Mouse (Mus musculus) gastrocnemius, postnatal 36 days (tissue): ENCODE data around the gene Magi1. TPM values are rescaled to one million over a fixed set of nuclear protein-coding genes. Genes with fewer than 3 reads are reported as not detected.

Experiments used
- DNase-seq, 2 experiments: peaks; one replicate each; pipeline ENCODE4 v3.0.0; 2022
- intact Hi-C: fragments of 180-260 bp; cut with DNase I; formaldehyde crosslinking; loops from one replicate; pipeline ENCODE4 v1.15.1; 2025
- long read RNA-seq, 2 experiments: library from polyadenylated mRNA; stranded (forward); transcript quantifications; one replicate each; pipeline ENCODE4 v2.0.0; 2021
- total RNA-seq, 2 experiments: library from RNA; stranded (reverse); gene quantifications; 2 replicates each; pipeline ENCODE4 v1.2.3; 2021

Gene Magi1
- total RNA-seq, result 1 to 10 TPM; 3.2 to 3.9 TPM
- long read RNA-seq, experiment 1, partial matches to known transcripts, result 1 of 1 reads
- long read RNA-seq, experiment 1, other reads (novel, unspliced or antisense), result 0 of 1 reads
- long read RNA-seq, experiment 2, result 0 reads

GRCm38 (mm10) chr6:94283318-94284061 is at the start of gene Magi1:
Gene Magi1 (minus strand): TSS chr6:94283917.
- intact Hi-C loops, result no loop called here

GRCm38 (mm10) chr6:94327143-94327542 is 43.4 kb upstream of the Magi1 start:
- DNase-seq, result no peak
- intact Hi-C loops, result no loop called here

More at GRCm38 (mm10) chr6:94283318-94284061, at the start of gene Magi1:
- DNase-seq, result peak; percentile 83 to 88

- no peak for DNase-seq
- intact Hi-C loops, result no loop called here
These were observed 33.2 kb upstream of the Magi1 start for GRCm38 (mm10) chr6:94316886-94317285.

GRCm38 (mm10) chr6:94312285-94312684 is 28.6 kb upstream of the Magi1 start:
- intact Hi-C loops, result no loop called here
- no peak for DNase-seq

- intact Hi-C loops, result no loop called here
- no peak for DNase-seq
These were observed 24.8 kb upstream of the Magi1 start for GRCm38 (mm10) chr6:94308498-94308897.

- DNase-seq, result no peak
- intact Hi-C loops, result no loop called here
These were observed 19.8 kb upstream of the Magi1 start for GRCm38 (mm10) chr6:94303512-94303911.

GRCm38 (mm10) chr6:94301804-94302203 is 18.1 kb upstream of the Magi1 start:
- intact Hi-C loops, result no loop called here
- DNase-seq, result no peak

- no peak for DNase-seq
- intact Hi-C loops, result no loop called here
These were observed 16.8 kb upstream of the Magi1 start for GRCm38 (mm10) chr6:94300562-94300961.

GRCm38 (mm10) chr6:94287387-94287786 is 3.7 kb upstream of the Magi1 start:
- intact Hi-C loops, result no loop called here
- no peak for DNase-seq

- intact Hi-C loops, result no loop called here
These were observed 2.8 kb upstream of the Magi1 start for GRCm38 (mm10) chr6:94286555-94286954.

GRCm38 (mm10) chr6:94284089-94284825 is 540 bp upstream of the Magi1 start:
- peak; percentile 11 to 20 for DNase-seq
- intact Hi-C loops, result no loop called here

More at GRCm38 (mm10) chr6:94286555-94286954, 2.8 kb upstream of the Magi1 start:
- DNase-seq, result no peak

GRCm38 (mm10) chr6:94282301-94283241 is 1.1 kb downstream of the Magi1 start:
- DNase-seq, result no peak
- intact Hi-C loops, result no loop called here

GRCm38 (mm10) chr6:94281606-94282280 is 2.0 kb downstream of the Magi1 start:
- intact Hi-C loops, result no loop called here

GRCm38 (mm10) chr6:94273941-94274340 is 9.8 kb downstream of the Magi1 start:
- intact Hi-C loops, result no loop called here
- no peak for DNase-seq

More at GRCm38 (mm10) chr6:94281606-94282280, 2.0 kb downstream of the Magi1 start:
- no peak for DNase-seq

GRCm38 (mm10) chr6:94270001-94270400 is 13.7 kb downstream of the Magi1 start:
- intact Hi-C loops, result no loop called here

GRCm38 (mm10) chr6:94269174-94269573 is 14.5 kb downstream of the Magi1 start:
- no peak for DNase-seq
- intact Hi-C loops, result no loop called here

More at GRCm38 (mm10) chr6:94270001-94270400, 13.7 kb downstream of the Magi1 start:
- no peak for DNase-seq

GRCm38 (mm10) chr6:94265244-94265935 is 18.3 kb downstream of the Magi1 start:
- intact Hi-C loops, result no loop called here
- no peak for DNase-seq

GRCm38 (mm10) chr6:94264183-94264941 is 19.4 kb downstream of the Magi1 start:
- intact Hi-C loops, result no loop called here

More at GRCm38 (mm10) chr6:94264183-94264941, 19.4 kb downstream of the Magi1 start:
- DNase-seq, result no peak
